8 mouse cellular contexts compared by ENCODE assay signal in the genomic region with DNA sequence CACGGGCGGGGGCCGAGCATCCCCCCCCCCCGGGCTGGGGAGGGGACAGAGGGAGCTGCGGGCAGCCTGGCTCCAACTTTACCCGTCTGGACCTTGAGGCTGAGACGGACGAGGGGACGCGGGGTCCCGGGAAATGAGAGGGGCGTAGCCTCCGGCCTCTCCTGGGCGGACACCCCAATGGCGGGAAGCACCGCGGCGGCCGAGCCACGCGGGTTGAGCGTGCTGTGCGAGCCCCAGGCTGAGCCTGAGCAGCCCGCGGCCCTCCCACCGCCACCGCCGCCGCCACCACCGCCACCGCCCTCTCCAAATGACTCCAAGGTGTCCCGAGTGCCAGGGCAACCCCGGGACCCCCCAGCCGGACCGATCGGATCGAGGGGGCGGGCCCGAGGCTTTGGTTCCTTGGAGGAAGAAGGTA. TPM values are rescaled to one million over a fixed set of nuclear protein-coding genes. Genes with fewer than 3 reads are reported as not detected.
A peak's percentile ranks its signal among the peaks of the same experiment; 100 is the strongest.
DNase-seq lines count a peak whose midpoint lies in the region; ATAC-seq lines count a peak whose summit lies in the region.

No protein-coding gene starts in this region.

- H3K4me1 ChIP-seq in kidney, embryonic 15.5 days, result peaks cover 9% of the 10 kb centered on the region
- peaks cover 14% of the 10 kb centered on the region for H3K4me1 ChIP-seq in forebrain, embryonic 12.5 days
- H3K4me1 ChIP-seq in neural tube, embryonic 15.5 days, result peaks cover 20% of the 10 kb centered on the region

- H3K27ac ChIP-seq in kidney, embryonic 15.5 days, result peak overlapping the region; percentile 87
- peak overlapping the region; percentile 84 for H3K27ac ChIP-seq in forebrain, embryonic 12.5 days
- peak overlapping the region; percentile 85 for H3K27ac ChIP-seq in neural tube, embryonic 15.5 days (replicated peaks)

- intact Hi-C loops in left cerebral cortex, postnatal 36 days (cut with DNase I), result loop anchor here (5.0 kb wide), 1 partner anchor 73 kb away; a partner anchor contains a TSS

- no peaks in the 10 kb centered on the region for H3K9me3 ChIP-seq in kidney, embryonic 15.5 days (replicated peaks)
- H3K9me3 ChIP-seq in forebrain, embryonic 12.5 days, result no peaks in the 10 kb centered on the region
- no peaks in the 10 kb centered on the region for H3K9me3 ChIP-seq in neural tube, embryonic 15.5 days (replicated peaks)

- ATAC-seq in kidney, embryonic 15.5 days (replicated peaks; ENCODE audit: low FRiP score), result peak; percentile 88
- ATAC-seq in forebrain, embryonic 12.5 days (ENCODE audit: low FRiP score), result peak; percentile 77
- peak; percentile 61 for ATAC-seq in neural tube, embryonic 15.5 days (ENCODE audit: low FRiP score)

- no peak for DNase-seq in kidney, postnatal 10 days
- DNase-seq in ZHBTc4 (ENCODE audit: low read depth, low spot score) (peak; percentile 77), liver (peak; percentile 76)
- DNase-seq in left cerebral cortex, postnatal 36 days (ENCODE audit: low spot score in 2 of 2), result no peak
- no peak for DNase-seq in cerebellum, adult 11 months

- WGBS in kidney, embryonic 15.5 days, result under 1% methylated on average over 38 of the region's 39 CpGs
- WGBS in forebrain, embryonic 12.5 days, result 2% methylated on average over 20 of the region's 39 CpGs
- under 1% methylated on average over 39 of the region's 39 CpGs for WGBS in neural tube, embryonic 15.5 days

- peak overlapping the region; percentile 90 for H3K9ac ChIP-seq in kidney, embryonic 15.5 days
- H3K9ac ChIP-seq in forebrain, embryonic 12.5 days, result peak overlapping the region; percentile 92
- H3K9ac ChIP-seq in neural tube, embryonic 15.5 days (replicated peaks), result peak overlapping the region; percentile 90

- no peaks in the 10 kb centered on the region for H3K27me3 ChIP-seq in kidney, embryonic 15.5 days
- H3K27me3 ChIP-seq in forebrain, embryonic 12.5 days, result no peaks in the 10 kb centered on the region
- no peaks in the 10 kb centered on the region for H3K27me3 ChIP-seq in neural tube, embryonic 15.5 days (replicated peaks)

- H3K4me3 ChIP-seq in kidney, embryonic 15.5 days (replicated peaks), result peak overlapping the region; percentile 86
- H3K4me3 ChIP-seq in forebrain, embryonic 12.5 days (replicated peaks), result peak overlapping the region; percentile 80
- H3K4me3 ChIP-seq in neural tube, embryonic 15.5 days (replicated peaks), result peak overlapping the region; percentile 94

- peak overlapping the region; percentile 84 for H3K4me2 ChIP-seq in kidney, embryonic 15.5 days
- peak overlapping the region; percentile 82 for H3K4me2 ChIP-seq in forebrain, embryonic 12.5 days
- H3K4me2 ChIP-seq in neural tube, embryonic 15.5 days, result peak overlapping the region; percentile 84

- peaks cover 8% of the 10 kb centered on the region for H3K36me3 ChIP-seq in kidney, embryonic 15.5 days
- H3K36me3 ChIP-seq in forebrain, embryonic 12.5 days (replicated peaks), result no peaks in the 10 kb centered on the region; the same call in 1 of the 2 replicates
- H3K36me3 ChIP-seq in neural tube, embryonic 15.5 days, result no peaks in the 10 kb centered on the region

RNA-seq across cellular contexts. Expression of a gene that starts 0.4 kb away (rescaled TPM):
- 54.1 and 55.1 TPM in 2 replicates for polyA plus RNA-seq in kidney, embryonic 15.5 days (2015; fragmentation: Nextera tagmentation; extraction: Ambion mirVana)
- 57.3 and 58.4 TPM in 2 replicates for polyA plus RNA-seq in forebrain, embryonic 12.5 days (2016; fragmentation: Nextera tagmentation; extraction: Ambion mirVana)
- 49.2 and 50.6 TPM in 2 replicates for polyA plus RNA-seq in neural tube, embryonic 15.5 days (2015; fragmentation: Nextera tagmentation; extraction: Ambion mirVana)
- 10 to 100 TPM; 25.3 to 28.5 TPM for total RNA-seq in left cerebral cortex, postnatal 36 days (2021)

Comparison
In these comparisons a context has a peak if more than half of its experiments do, and no peak if none do; other contexts are left out.
1. DNase-seq: peak in ZHBTc4 (single experiment) and liver (single experiment); none in kidney, postnatal 10 days (single experiment), left cerebral cortex, postnatal 36 days (0 of 2) and cerebellum, adult 11 months (single experiment).
2. Peak in every context shown above with its lines, with median percentiles within 50 percentile points of each other: ATAC-seq, H3K27ac ChIP-seq, H3K4me2 ChIP-seq, H3K4me3 ChIP-seq and H3K9ac ChIP-seq.